Mouse (Mus musculus) frontal cortex, postnatal 36 days (tissue): ENCODE data around the gene Sec63.

ENCODE experiments used
- DNase-seq, 2 experiments: peaks; one replicate each; pipeline ENCODE4 v3.0.0; 2022; ENCODE audit warnings: low spot score in 2 of 2

The Sec63 gene

DNA sequence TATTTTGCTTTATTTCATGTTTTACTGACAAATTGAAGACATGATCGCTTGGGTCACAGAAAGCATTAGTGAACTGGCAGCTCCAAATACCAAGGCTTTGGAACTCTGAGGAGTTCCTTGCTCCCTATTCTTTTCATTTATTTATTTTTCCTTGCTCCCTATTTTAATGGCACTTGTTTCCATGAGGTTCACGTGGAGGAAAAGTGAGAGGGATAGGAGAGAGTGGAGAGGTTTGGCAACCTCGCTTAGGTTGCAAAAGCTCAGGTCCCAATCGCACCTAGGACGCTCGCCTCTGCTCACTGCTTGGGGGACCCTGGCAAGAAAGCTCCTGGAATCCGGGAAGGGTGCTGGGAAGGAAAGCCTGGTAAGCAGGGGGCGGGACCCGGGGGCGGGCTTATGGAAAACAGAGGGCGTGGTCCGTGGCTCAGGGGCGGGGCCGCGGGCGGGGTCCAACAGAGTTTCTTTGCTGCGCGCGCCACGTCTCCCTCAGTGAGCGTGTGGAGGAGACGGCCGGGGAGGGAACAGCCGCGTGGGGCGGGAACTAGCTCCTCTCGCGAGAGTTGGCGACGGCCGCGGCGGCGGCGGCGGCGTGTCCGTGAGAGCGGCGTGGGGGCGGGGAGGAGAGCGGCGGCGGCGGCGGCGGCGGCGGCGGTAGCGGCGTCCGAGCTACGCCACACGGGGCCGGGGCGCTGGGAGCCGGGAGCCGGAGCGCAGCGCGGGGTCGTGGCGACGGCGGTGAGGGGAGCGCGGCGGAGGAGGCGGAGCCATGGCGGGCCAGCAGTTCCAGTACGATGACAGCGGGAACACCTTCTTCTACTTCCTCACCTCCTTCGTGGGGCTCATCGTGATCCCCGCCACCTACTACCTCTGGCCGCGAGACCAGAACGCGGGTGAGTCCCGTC is at the start of gene Sec63:
Sec63 (plus strand) TSS at position 498 of the 902 bp plus-strand sequence.
- peak; percentile 97 to 98 for DNase-seq

DNA sequence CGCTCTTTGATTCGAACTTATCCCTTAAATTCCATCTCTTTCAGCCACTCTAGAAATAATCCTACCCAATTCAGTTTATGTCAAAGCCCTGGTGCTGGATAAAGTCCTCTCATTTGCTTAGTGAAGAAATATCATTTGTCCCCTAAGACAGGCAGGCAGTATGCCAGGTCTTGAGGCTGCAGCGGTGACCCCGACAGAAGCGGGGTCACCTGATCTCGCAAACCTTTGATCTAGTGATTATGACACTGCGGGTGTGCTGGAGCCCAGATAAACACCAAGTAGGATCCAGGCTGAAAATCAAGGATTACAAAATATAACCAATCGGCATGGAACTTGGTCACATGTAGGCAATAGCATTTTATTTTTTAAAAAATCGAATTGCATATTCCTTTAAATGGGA is 46.6 kb upstream of the Sec63 start:
- DNase-seq, result no peak

DNA sequence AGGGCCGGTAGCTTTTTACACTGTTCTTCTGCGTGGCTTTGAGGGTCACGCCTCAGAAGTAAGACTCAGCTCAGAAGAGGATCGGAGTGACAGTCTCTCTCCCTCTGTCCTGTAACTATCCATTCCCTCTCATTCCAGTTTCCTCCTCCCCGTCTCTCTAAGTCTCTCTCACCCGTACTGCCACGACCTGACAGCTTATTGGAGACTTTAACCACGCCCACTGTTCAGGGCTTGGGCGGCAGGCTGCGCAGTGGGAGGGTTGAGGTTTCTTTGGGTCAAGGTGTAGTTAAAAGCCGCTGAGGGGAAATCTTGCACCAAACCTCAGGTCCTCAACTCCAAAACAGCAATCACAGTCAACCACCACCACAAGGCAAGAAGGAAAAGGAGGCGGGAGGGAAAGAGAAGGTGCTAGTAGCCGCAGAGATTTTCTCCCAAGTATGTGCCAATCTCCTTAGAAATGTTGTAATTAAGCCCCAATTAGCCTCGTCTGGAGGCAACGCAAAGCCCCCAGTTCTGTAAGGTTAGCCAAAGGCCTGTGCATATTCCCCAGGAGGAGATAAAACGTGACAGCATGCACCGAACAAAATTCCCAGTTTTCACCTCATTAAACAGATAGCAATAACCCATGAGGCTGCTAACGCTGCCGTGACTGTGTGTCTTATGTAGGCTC is 45.8 kb upstream of the Sec63 start:
- no peak for DNase-seq

DNA sequence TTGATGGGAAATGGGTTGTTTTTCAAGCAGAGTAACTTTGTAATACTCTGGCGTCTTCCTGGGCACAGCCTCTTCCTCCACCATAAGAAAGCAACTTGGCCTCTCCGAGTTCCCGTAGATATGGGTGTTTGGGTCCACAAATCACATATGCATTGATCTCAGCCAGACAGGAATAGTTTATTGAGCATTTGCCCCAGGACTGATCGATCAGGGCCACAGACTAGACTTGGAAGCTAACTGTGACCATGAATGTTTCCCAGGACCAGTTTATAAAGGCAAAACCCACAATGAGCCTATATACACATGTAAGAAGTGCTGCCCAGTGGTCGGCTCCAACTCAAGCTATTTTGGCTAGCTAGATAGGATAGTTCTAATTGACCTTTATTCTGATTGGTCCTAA is 39.2 kb upstream of the Sec63 start:
- no peak for DNase-seq

DNA sequence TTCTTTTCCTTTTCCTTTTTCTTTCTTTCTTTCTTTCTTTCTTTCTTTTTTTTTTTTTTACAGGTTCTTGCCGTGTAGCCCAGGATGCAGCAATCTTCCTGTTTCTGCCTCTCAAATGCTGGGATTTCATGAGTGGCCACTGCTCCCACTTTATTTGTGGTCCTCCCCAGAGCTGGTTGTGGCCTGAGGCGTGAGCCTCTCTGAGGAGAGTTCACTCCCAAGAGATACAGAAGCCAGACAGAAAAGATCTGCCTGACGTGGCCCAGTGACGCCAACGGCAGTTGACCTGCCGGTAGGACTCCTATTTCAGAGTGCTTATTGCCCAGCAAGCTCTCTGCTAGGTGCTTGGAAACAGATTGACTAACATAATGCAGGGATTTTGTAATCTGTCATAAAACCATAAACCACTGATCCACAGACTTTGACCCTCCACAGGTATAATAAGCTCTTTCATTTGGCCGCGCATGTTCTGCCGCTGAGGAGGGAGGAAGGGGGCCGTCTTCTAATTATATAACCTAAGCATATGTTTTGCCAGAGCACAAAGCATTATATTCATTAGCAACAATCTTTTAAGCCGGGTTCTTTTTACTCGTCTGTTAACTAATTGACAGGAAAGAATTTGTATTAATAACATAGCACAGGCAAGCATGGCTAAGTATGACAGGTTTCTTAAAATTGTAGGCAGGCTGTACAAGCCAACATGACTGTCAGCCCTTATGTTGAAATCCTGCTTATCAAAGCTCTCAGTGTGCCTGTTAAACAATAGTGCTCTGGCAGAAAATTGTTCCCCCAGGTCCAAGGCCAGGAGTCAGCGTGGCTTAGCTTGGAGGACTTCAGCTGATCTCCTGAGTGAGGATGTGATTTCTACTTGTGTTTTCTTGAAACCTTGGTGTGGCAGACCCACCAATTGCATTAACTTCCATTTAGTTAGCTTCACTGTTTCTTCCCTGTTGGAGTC is 37.7 kb upstream of the Sec63 start:
- DNase-seq, result no peak

DNA sequence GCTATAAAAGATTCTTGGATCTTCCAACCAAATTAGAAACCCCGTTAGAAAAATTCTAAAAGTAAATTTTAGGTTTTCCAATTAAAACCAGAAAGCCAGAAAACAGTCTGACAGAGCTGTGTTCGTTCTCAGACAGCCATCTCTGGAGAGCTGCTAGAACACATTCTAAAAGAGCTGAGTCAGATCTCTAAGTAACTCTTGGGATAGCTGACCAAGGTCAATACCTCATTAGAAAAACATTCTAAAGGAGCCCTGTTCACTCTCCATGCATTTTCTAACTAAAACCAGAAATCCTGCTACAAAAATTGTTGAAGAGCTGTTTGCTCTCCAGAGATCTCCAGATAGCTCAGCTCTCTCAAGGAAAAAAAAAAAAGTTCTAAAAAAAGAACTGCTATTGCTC is 31.7 kb upstream of the Sec63 start:
- no peak for DNase-seq

DNA sequence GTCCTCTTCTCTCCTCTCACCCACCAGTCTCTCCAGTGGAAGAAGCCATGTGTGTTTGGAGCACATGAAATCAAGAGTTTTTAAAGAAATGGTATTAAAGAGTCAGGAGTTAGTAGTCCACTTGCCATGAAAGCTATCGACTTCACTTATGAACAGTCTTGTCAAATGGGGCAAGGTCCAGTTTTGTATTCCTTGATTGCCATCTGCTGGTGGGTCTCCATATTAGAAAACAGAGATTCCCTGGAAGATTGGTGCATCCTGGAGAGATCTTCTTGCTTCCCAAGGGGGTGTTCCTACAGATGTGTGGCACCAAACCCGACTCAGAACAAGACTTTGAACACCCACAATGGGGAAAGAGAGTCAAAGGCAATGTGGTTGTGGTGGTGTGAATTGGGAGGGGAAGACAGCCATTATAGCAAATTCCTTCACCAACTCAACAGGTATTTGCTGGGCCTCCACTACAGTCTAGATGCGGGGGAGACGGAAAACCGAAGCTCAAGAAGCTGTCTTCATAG is 26.7 kb upstream of the Sec63 start:
- peak; percentile 9 to 61 for DNase-seq

DNA sequence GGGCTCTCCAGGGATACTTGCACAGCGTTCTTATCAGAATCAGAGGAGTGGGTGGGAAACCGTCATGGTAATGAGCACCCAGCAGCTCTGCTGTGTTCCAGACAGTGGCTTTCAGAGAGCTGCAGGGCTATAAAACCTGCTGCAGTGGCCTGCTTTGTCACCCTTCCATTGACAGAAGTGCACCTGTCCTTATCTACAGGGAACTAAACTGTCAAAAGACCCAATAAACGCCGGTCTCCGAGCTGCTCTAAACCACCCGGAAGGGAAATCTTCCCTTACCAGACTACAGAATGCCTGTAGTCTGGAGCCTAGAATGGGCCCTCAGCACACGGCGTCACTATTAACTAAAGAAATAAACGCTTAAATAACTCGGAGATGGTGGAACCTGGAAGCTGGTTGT is 9.5 kb upstream of the Sec63 start:
- no peak for DNase-seq

DNA sequence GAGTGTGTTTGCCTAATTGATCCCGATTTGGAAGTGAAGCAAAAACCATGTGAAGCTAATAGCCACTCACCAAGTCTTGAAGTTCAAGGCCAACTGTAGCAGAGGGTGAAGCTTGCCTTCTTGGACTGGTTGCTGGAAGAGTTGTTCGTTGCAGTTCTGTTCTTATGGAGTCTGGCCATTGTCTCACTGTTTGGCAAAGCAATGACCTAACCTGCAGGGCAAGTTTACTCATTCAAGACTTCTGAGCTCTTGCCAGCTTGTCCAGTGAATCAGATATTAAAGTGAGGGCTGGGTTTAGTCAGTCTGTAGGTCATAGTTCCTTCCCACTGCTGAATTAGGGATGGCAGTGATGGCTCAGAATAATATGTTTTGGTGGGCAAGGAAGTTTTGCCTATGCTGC is 7.0 kb upstream of the Sec63 start:
- DNase-seq, result no peak

DNA sequence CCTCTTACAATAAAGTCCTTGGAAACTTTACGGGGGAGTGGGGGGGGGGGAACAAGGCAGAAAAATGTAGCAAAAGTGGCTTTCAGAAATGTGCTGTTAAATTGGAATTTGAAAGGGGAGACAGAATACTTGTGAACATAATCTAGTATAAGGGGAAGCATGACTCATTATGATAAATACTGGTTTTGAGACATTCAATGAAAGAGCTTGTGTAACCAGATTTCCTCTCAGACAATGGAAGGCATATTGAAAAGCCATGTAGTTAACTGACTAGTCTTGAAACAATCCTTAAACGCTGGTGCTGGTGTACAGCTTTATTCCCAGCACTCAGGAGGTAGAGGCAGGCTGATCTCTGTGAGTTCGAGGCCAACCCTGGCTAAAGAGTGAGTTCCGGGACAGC is 1.6 kb upstream of the Sec63 start:
- no peak for DNase-seq

DNA sequence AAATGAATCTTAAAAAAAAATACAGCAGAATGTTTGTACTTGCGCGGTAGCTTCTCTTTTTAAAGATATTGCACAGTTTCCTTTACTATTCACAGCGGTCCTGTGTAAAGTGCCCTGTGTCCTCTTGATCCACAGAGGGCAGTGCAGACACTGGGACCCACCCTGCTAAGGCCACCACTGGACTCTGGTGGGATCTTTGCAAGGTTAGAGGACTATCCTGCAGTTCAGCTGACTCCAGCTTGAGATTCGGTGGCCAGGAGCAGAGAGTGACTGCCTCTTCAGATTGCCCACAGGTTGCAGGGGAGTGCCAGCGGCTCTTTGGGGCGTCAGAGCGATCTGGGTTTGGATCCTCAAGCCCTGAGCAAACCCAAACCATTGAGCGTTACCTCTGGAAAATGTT is 967 bp upstream of the Sec63 start:
- DNase-seq, result no peak

DNA sequence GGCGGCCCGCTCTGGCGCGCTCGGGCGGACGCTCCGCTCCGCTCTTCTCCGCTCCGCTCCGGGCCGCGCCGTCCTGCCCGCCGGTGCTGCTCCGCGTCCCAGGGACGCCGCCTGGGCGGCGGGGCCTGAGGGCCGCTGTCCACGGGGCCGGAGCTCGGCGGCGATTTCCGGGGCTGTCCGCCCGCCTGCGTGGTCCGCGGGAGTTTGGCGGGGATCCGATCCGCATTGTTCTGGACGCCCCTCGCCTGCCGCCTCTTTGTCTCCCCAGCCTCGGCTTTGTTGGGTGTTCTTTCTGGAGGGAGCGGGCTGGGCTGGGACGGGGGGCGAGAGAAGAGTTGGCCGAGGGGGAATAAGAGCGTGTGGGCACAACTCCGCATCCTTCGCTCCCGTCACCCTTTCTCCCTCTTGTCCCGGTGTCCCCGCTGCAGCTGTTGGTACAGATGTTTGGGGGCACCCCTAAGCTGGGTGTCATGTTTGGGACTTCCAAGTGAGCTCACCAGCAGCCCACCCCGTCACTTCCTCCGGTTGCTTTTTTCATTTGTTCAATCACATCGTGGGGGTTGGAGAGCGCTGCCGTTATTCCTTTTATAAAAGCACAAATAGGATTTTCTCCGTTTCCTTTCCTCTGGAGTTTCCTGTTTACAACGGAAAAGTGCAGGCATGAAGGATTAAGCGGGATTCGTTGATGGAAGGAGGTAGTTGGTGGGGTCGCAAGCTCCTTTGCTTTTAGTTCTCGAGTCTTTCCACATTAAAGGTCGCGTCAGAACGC is 789 bp downstream of the Sec63 start:
- peak; percentile 29 to 34 for DNase-seq

DNA sequence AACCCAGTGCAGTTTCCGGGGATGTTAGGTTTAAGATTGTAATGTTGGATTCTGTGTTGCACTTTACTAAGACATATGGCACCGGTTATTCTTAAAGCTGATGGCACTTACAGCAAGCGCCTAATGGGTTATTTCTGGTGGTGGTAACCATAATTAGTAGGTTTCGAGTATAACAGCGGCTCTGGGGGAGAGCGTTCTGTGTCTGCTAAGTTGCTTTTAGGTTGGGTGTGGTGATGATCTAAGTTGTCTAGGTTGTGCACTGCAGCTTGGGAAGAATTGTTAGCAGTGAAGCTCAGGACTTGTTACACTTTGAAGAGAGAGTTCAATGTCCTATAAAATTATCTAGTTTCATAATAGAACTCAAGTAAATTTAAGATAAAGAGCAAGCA is 1.4 kb downstream of the Sec63 start:
- DNase-seq, result no peak

DNA sequence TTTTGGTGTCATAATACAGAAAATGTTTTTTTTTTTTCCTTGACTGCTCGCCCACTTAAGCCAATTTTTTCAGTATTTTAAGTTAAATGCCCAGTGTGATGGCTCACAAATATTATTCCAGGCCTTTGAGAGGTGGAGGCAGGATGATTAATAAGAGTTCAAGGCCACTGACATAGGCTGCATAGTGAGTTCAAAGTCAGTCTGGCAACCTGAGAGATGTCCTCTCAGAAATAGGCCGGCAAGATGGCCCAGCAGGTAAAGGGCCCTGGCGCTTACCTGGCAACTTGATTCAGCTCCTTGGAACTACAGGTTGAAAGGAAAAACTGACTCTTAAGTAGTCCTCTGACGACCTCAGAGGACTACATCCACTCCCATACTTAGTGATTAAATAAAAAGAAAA is 1.9 kb downstream of the Sec63 start:
- DNase-seq, result no peak

DNA sequence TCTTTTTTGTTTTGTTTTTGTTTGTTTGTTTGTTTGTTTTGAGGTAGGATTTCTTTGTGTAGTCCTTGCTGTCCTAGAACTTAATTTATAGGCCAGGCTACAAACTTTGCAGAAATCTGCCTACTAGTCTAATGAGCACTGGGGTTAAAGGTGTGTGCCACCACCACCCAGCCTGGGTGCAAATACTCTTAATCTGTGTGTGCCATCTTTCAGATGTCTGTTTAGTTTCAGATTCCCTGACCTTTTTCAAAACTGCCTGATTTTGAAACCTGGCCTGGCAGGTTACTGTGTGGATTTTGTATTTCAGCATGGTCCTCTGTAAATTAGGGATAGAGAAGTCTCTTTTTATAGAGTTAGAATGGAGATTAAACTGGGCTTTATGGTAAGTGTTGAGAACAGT is 4.0 kb downstream of the Sec63 start:
- DNase-seq, result no peak

DNA sequence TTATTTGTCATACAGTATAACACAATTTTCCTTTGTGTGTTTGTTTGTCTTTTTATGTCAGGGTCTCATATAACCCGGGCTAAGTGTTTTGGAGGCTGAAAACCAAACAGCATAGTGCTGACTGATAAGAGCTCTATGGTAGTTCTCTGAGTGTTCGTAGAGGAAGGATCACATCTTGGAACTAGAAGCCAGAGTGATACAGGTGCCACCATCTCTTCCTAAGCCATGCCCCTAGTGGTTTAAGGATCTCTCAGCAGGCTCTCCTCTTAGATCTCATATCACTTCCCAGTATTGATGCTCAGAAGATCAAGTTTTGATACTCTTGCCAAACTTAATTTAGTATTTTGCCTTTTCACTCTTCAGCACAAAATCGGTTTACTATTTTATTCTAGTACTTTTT is 14.2 kb downstream of the Sec63 start:
- no peak for DNase-seq

DNA sequence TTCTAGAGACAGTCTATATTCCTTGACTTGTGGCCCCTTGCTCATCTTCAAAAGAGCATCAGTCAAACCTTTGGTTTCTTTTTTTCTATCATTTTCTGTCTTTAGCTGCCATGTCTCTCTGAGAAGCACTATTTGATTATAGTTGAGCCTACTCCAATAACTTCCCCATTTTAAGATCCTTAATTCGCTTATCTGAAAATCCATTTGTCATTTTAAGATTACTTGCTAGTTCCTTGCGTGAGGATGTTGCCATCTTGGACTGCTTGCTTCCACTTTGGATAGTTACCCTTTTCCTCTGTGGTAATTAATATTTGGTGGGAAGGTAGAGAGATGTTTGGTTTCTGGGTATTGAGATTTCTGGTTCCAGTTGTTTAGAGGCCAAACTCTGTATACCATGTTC is 19.5 kb downstream of the Sec63 start:
- no peak for DNase-seq

DNA sequence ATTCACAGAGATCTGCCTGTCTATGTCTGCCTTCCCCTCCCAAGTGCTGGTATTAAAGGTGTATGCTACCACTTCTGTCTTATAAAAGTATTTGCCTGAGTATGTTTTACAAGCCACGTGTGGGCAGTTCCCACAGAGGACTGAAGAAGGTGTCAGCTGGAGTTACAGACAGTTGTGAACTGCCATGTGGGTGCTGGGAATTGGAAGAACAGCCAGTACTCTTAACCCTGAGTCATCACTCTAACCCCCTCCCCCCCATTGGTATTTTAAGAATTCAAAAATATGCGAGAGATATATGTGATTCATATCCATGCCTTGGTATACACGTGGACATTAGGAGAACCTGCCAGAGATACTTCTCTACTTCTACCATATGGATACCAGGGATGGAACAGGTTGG is 20.4 kb downstream of the Sec63 start:
- DNase-seq, result peak in 1 of 2 experiments; percentile 24

DNA sequence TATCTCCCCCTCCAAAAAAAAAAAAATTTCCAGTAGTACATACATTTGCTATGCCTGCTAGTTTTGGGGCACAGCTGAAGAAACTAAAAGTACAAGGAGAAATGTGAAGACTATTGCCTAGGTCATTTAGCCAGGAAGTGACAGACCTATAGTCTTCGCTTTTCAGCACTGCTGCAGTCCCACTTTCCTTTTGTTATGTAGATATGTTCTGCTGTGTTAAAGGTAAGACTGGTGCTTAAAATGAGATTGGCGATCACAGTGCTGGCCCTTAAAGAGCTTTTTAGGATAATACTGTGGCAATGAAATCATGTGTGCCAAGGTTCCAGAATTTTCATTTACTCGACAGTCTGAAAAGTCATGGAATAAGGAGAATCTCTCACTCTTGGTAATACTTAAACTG is 39.6 kb downstream of the Sec63 start:
- no peak for DNase-seq

DNA sequence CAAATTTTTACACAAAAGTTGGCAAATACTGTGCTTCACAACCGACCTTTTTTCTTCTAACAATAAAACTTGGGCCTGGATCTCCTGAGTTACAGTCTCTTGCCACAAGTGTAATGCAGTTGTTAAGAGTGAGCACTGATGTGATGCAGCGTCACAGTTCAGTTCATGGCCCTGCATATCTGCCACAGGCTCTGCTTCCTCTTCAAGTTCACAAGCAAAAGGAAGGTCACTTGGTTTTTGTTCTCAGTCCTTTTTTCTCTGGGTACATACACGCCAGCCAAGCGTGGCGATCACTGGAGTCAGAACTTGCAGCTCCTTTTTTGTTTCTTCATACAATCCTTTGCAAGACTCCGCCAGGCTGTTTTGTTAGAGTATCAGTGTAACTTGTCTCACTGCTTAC is 64.6 kb downstream of the Sec63 start:
- no peak for DNase-seq

DNA sequence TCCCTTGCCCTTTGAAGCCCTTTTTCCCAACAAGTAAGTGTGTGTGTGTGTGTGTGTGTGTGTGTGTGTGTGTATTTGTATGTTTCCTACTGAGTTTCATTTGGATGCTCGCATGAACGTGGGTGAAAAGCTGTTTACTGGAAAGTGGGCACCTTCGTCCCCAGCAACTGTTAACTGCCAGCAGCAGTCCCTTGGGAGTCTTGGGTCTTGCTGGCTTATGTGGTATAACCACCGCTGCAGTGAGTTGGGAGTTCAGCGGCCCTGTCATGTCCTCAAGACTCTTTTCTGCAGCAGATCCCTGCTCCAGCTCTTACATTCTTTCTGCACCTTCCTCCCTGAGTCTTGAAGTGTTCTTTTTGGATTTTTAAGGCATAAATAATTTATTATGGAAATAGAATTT is 65.9 kb downstream of the Sec63 start:
- DNase-seq, result no peak
